Mouse (Mus musculus) small intestine, adult 2 months (tissue): ENCODE measurements around the gene Tcirg1.

Experiments used
- CTCF ChIP-seq: fragments of 200-500 bp; IDR thresholded peaks from 2 replicates; pipeline ENCODE4 v1.5.1; 2012; ENCODE audit warnings: low read depth, mild to moderate bottlenecking, control low read depth, inconsistent platforms, low read length, moderate library complexity, mixed read lengths; ENCODE audit not compliant: insufficient replicate concordance, insufficient read length; ENCODE audit errors: extremely low read depth
- POLR2A ChIP-seq: fragments of 200-500 bp; IDR thresholded peaks from 2 replicates; pipeline ENCODE4 v1.6.1; 2012; ENCODE audit warnings: low read depth, mild to moderate bottlenecking, control low read depth, inconsistent platforms, low read length, moderate library complexity

- no peak for TF ChIP-seq CTCF
- no peak for TF ChIP-seq POLR2A
Measured at GRCm38 (mm10) chr19:3948546-3948945, 41.6 kb upstream of the Tcirg1 start.
